Mouse (Mus musculus): ENCODE results near the gene Urb2. TPM values are rescaled to one million over a fixed set of nuclear protein-coding genes. Genes with fewer than 3 reads are reported as not detected.

Gene Urb2
- total RNA-seq, 2 experiments from 2014 or later: 5.4 to 6.1 TPM

DNA sequence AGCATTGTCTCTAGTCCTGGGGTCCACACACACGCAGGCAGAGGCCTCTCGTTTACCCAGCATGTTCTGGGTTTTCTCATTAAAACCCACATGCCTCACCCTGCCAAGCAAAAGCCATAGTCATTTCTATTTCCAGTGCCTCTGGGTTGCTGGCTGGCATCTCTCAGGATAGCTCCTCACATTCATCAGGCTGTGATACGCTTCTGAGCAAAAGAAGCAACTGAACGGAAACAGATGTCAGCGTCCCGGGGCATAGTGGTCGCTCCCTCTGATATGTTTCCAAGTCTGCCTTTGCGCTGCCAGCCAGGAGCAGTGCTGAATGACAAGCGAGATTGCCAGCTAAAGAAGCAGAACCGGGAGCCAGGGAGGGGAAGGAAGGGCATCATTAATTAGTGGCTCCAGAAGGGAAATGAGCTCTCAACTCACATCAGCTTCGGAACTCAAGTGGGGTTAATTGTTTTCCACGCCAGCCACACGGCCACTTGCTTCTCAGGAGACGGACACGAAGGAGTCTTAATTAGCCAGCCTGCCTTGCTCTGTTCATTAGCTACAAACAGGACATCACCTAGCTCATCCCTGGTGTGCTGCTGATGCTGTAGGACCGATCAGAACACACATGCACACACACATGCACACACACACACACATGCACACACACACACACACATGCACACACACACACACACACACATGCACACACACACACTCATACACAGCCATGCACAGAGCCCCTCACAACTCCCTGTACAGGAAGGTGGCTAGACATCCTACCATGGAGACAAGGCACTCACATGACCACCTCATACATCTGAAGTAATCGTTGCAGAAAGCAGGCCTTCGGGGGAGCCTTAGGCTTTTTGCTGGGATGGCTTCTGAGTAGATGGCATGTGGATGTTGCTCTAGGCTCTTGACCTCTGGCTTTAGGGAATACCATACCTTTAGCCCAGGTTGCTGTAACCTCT is 49.3 kb downstream of the Urb2 start:
- intact Hi-C loops (cut with DNase I): no loop called here

DNA sequence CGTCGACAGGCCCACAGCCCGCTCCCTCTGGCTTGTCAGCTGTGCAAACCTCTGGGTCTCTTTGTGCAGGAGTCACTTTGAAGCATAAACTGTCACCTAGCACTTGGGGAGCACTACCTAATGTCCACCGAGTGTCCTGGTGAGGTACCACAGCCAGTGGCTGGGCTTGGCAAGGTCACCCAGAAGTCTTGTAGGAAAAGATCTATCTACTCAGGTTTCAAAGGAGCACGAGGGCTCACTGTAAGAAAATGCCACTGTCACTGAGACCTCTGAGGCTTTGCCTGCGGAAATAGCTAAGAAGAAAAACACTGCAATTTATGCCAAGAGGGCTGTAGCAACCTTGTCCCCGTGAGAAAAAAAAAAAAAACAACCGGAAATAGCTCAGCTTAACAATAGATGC is 54.7 kb downstream of the Urb2 start:
- no peak for DNase-seq (ENCODE audit: low spot score)
- intact Hi-C loops (cut with DNase I): no loop called here

More for the DNA sequence above, 49.3 kb downstream of the Urb2 start:
- DNase-seq (ENCODE audit: low spot score): no peak

DNA sequence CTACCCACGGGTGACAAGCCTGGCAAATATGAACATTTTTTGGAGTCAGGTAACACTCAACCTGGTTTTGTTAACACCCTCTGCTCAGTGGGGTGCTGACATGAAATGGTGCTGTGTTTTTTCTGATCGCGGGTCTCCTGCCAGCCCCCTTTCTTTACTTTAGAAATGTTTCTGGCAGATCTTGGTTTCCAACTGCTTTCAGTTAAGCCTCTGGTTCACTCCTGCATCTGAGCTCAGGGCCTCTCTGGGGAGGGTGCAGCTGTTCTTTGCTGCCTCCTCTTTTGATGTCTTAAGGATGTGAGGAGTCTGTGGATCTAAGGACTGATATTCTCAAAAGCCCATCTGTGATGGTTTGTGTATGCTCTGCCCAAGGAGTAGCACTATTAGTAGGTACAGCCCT is 55.1 kb downstream of the Urb2 start:
- intact Hi-C loops (cut with DNase I): no loop called here
- no peak for DNase-seq (ENCODE audit: low spot score)

DNA sequence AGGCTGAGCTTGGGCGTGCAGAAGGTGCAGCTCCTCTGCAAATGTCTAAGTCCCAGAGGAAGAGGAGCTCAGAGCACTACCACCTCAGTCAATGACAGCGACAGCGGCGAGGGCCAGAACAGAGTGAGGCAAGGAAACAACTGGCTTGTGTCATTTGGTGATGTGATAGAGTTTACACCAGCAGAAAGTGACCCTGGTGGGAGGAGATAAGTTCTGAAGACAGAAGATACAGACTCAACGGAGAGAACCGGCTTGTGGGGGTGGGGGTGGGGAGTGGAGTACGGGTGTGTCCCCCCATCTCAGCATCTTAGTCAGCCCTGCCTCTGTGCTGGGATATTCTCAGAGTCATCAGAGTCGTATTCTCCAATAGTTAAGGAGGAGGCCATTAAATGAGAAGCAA is 56.1 kb downstream of the Urb2 start:
- intact Hi-C loops (cut with DNase I): no loop called here
- no peak for DNase-seq (ENCODE audit: low spot score)

DNA sequence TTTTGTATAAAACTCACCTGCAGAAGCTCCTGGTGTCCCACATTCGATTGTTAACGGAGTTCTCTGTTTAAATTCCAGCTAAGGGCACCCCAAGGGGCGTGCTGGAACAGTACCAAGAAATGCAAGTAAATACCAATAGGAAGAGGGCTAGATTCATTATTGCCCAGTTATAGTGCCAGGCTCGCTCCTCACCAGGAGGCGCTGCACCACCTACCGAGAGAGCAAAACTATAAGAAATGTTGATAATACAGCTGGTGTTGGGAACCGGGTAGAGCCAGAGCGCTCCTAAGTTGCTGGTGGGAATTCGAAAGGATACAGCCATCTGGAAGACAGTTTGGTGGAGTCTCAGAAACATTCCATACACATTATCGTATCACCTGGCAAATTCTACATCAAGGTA is 56.7 kb downstream of the Urb2 start:
- intact Hi-C loops (cut with DNase I): no loop called here
- DNase-seq (ENCODE audit: low spot score): no peak

DNA sequence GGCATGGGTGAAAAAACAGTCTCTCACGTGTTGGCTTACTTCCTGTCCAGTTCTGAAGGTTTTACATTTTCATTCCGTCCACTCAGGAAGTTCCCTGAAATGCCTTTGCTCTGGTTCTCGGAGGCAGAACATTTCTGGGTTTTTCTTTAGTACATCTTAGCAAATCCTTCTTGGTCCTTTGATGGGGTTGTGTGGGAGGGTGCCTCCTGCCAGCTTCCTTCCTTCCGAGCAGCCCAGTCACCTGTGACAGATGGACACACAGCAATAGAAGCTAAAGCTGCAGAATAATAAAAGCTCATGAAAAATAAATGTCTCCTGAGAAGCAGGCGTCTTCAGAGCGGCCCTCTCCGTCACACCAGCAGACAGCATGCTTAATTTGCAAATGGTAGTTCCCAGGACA is 57.7 kb downstream of the Urb2 start:
- intact Hi-C loops (cut with DNase I): no loop called here
- no peak for DNase-seq (ENCODE audit: low spot score)

DNA sequence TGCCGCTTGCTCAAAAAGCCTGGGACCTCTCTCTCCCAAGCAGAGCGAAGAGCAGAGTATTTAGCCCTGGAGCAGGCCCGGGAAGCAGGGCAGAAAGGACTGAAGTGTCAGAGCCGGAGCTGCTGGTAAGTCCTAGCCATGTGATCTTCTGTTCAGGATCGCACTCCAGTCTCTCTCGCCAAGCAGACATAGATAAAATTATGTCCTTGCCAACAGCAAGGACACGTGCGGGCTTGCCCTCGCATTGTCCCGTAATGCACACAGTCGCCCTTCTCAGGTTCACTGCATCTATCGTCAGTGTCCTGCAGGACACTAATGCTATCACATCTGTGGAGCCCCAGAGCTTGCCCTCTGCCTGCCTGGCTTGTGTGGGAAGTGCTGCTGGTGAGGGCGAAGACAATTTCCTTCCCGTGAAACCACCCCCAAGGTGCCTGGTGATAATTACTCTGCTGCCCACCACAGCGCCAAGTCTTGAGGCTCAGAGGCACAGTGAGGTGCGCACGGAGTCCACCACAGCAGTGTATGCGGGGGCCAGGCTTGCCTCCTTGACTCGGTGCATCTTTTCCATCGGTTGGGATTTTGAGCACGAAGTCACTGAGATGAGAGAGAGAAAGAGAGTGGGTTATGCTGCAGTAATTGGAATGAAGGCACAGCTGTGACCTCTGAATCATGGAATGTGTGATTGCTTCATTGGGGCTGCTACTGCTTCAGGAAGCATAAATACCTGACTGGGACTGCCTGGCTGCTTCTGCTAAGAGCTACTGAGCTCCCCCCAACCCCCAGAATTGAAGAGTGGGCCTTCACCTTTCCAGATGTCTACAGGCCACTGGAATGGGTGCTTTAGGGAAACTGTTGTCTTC is 59.4 kb downstream of the Urb2 start:
- intact Hi-C loops (cut with DNase I): no loop called here
- DNase-seq (ENCODE audit: low spot score): no peak

DNA sequence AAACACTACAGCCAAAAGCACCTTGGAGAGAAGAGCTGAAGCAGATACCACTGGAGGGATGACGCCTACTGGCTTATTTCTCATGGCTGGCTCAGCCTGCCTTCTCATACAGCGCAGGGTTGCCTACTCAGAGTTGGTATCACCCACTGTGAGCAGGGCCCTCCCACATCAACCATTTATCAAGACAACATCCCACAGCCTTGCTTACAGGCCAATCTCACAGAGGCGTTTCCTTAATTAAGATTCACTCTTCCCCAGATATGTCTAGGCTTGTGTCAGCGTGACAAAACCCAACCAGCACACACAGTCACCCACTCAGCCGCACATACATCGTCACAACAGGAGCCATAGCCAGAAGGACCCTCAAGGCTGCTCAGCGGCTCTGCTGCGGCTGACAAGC is 61.3 kb downstream of the Urb2 start:
- no peak for DNase-seq (ENCODE audit: low spot score)
- intact Hi-C loops (cut with DNase I): no loop called here

DNA sequence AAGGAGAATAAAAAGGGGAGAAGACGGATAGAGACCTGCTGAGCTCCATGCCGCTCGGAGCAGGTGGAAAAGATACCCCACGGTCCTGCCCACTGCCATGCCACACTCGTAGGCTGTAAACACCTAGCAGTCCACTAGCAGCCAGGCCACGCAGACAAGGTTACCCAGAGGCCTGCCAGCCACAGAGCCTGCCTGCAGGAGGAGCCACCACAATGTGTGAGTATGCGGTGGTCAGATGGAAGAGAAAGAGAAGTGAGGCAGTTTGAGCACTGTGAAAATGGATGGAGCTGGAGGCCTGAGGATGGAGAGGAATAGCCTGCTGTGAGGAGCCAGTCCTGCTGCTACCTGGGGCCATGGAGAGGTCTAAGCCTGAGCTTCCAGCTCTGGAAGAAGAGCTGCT is 62.3 kb downstream of the Urb2 start:
- intact Hi-C loops (cut with DNase I): no loop called here
- no peak for DNase-seq (ENCODE audit: low spot score)

DNA sequence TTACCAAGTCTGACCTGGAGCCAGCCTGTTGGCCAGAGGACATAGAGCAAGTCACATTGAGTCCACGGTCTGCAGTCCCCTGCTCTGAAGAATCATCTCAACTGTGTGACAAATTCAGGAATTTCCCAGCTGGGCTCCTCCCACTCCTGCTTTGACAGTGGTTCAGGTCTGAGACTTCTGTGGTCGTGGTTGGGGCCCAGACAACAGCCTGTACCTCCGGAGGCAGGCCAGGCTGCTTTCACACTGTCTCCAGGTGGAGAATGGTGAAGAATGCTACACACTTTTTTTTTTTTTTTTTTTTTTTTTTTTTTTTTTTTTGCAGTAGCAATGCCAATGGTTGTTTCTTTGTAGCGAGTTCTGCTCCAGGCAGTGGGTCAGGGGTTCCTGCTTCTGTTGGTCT is 64.4 kb downstream of the Urb2 start:
- intact Hi-C loops (cut with DNase I): no loop called here
- DNase-seq (ENCODE audit: low spot score): no peak

DNA sequence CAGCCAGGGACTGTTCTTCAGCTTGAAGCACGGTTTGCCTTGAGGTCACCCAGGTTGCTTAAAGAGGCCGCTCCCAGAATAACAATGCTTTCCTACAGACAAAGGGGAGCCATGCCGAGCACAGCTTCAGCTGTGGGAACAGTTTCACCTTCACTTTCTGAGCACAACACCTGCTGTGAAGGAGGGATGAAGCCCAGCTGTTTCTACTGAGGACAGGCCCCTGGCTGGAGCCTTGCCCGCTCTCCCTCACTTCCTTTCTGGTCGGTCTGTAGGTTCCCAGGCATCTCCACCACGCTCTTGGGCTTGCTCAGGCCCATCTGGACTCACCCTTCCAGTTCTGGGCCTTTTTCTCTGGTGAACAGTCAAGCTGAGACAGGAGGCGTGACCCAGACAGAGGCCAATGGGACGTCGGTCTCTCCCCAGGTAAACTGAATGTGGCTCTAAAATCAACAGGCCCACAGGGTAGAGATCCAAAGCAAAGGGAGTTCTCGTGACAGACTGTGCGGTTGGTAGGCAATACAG is 66.8 kb downstream of the Urb2 start:
- intact Hi-C loops (cut with DNase I): no loop called here
- DNase-seq (ENCODE audit: low spot score): no peak

DNA sequence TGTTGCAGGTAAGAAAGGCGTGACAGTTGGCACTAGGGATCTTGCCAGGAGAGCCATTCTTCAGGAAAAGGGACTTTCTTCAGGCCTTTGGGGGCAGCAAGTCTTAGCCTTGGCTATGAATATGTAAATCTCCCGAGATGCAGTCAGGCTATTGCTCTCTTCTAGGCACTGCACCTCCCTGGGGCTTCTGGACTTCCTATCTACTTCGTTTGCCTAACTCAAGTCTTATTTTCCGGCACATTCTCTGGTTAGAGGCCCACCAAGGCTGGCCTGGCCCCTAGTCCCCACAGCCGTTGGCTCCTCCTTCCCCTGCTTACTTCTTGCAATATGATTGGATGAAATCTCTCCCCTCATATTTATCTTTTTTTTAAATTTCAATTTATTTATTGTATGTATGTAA is 67.7 kb downstream of the Urb2 start:
- DNase-seq (ENCODE audit: low spot score): no peak
- intact Hi-C loops (cut with DNase I): no loop called here

DNA sequence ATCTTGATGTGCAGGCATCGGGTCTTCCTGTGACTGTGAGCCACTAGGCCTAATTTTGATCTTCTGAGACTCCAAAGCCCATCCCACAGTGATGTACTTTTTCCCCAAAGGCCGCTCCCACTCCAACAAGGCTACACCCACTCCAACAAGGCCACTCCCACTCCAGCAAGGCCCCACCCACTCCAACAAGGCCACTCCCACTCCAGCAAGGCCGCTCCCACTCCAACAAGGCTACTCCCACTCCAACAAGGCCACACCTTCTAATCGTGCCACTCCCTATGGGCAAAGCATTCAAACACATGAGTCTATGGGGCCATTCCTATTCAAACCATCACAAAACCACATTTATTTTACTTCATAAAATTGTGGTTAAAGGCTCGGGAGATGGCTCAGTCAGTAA is 69.2 kb downstream of the Urb2 start:
- no peak for DNase-seq (ENCODE audit: low spot score)
- intact Hi-C loops (cut with DNase I): no loop called here

Small RNA genes lying within 50 kb of the gene (microRNA-seq; reads per million reads assigned to microRNA genes)
- not detected for gene Mir1967

Other genes with a start within 250 kb of the Urb2 start
- gene Rab4a, start 215.5 kb upstream of the Urb2 start, total RNA-seq (2021): 1 to 10 TPM; 8.2 to 8.7 TPM
- 1 to 10 TPM; 1.3 to 1.6 TPM for gene Ccsap, start 161.3 kb upstream of the Urb2 start, total RNA-seq (2021)
- gene Acta1, start 126.8 kb upstream of the Urb2 start, total RNA-seq (2021): 100 to 1,000 TPM; 516 to 635 TPM
- gene Nup133, start 72.2 kb upstream of the Urb2 start, total RNA-seq (2021): 10 to 100 TPM in 1 of 2 experiments, 1 to 10 TPM in 1; 9.2 to 11.9 TPM
- 10 to 100 TPM; 43.9 to 48.0 TPM for gene Abcb10, start 38.4 kb upstream of the Urb2 start, total RNA-seq (2021)
- 10 to 100 TPM; 15.0 TPM for gene Taf5l, start 111 bp upstream of the Urb2 start, total RNA-seq (2021)
- 10 to 100 TPM; 37.7 to 41.6 TPM for gene Galnt2, start 209.9 kb downstream of the Urb2 start, total RNA-seq (2021)

Data from heart, postnatal 25 days (tissue).